Mouse (Mus musculus) liver, embryonic 14.5 days (tissue): ENCODE measurements around the gene Prr9.

Experiments
- CTCF ChIP-seq: IDR thresholded peaks from 2 replicates; pipeline ENCODE4 v1.5.1; 2016; ENCODE audit warnings: antibody characterized with exemption, low read depth, control low read depth
- EP300 ChIP-seq: IDR thresholded peaks from 2 replicates; pipeline ENCODE4 v1.6.1; 2016; ENCODE audit warnings: antibody characterized with exemption, low read depth

DNA sequence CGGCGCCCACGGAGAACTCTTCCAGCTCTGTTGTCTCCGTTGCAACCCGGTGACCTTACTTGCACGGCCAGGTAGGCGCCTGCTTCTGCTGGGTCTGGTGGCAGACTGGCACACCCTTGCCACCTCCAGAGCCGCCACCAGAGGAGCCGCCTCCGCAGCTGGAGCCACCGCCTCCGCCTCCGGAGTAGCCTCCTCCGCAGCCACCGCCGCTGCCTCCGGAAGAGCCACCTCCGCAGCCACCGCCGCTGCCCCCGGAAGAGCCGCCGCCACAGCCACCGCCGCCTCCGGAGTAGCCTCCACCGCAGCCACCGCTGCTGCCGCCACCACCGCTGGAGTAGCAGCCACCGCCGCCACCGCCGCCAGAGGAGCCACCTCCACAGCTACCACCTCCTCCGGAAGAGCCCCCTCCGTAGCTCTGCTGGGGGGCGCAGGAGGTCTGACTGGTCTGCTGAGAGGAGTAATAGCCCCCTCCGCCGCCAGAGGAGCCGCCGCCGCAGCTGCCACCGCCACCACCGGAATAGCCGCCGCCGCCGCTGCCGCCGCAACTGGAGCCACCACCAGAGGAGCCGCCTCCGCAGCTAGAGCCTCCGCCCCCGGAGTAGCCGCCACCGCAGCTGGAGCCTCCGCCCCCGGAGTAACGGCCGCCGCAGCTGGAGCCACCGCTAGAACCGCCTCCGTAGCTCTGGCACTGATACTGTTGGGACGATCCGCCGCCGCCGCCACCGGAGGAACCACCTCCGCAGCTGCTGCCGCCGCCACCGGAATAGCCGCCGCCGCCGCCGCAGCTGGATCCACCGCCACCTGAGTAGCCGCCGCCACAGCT, 43.1 kb downstream of the Prr9 start:
- TF ChIP-seq CTCF = no peak
- no peak for TF ChIP-seq EP300
